ENCODE assay signal across 8 mouse cellular contexts in genomic region chr17:45626577-45627134, GRCm38 (mm10). TPM values are rescaled to one million over a fixed set of nuclear protein-coding genes. Genes with fewer than 3 reads are reported as not detected.
DNase-seq lines count a peak whose midpoint lies in the region; ATAC-seq and TF ChIP-seq lines count a peak whose summit lies in the region.

No protein-coding gene starts in this region.

- no peaks in the 10 kb centered on the region for H3K27me3 ChIP-seq in forebrain, embryonic 10.5 days (ENCODE audit: poor library complexity, severe bottlenecking)
- no peaks in the 10 kb centered on the region for H3K27me3 ChIP-seq in heart, postnatal 0 days (ENCODE audit: control insufficient read depth, insufficient read depth, low read length)
- peaks cover 30% of the 10 kb centered on the region for H3K27me3 ChIP-seq in liver, embryonic 15.5 days
- H3K27me3 ChIP-seq in neural tube, embryonic 12.5 days (replicated peaks) = no peaks in the 10 kb centered on the region

- ATAC-seq in heart, postnatal 0 days (ENCODE audit: insufficient read depth, low read depth) = peak; percentile 47
- ATAC-seq in liver, embryonic 15.5 days (ENCODE audit: insufficient read depth) = no peak
- no peak; the same call in 1 of the 2 replicates for ATAC-seq in neural tube, embryonic 12.5 days (ENCODE audit: low FRiP score, low read depth)

- H3K9ac ChIP-seq in ES-E14 (ENCODE audit: insufficient read depth, low read depth, low read length, poor library complexity, severe bottlenecking) = peak overlapping the region; percentile 80
- H3K9ac ChIP-seq in heart, postnatal 0 days (replicated peaks; ENCODE audit: low read depth, low read length) = no peak overlapping the region
- H3K9ac ChIP-seq in liver, embryonic 15.5 days = no peak overlapping the region
- no peak overlapping the region for H3K9ac ChIP-seq in neural tube, embryonic 12.5 days

- H3K9me3 ChIP-seq in ES-E14 (ENCODE audit: control insufficient read depth, insufficient read depth, low read depth, low read length) = no peaks in the 10 kb centered on the region
- no peaks in the 10 kb centered on the region for H3K9me3 ChIP-seq in forebrain, embryonic 10.5 days
- H3K9me3 ChIP-seq in heart, postnatal 0 days (replicated peaks; ENCODE audit: control insufficient read depth, low read length) = no peaks in the 10 kb centered on the region
- no peaks in the 10 kb centered on the region for H3K9me3 ChIP-seq in liver, embryonic 15.5 days (replicated peaks)
- no peaks in the 10 kb centered on the region for H3K9me3 ChIP-seq in neural tube, embryonic 12.5 days

- peak overlapping the region; percentile 57; the same call in 1 of the 2 replicates for H3K27ac ChIP-seq in ES-E14 (ENCODE audit: insufficient read depth, low read depth, low read length, poor library complexity, severe bottlenecking)
- H3K27ac ChIP-seq in forebrain, embryonic 10.5 days = peak overlapping the region; percentile 77
- H3K27ac ChIP-seq in heart, postnatal 0 days (ENCODE audit: low read depth) = no peak overlapping the region
- H3K27ac ChIP-seq in liver, embryonic 15.5 days (replicated peaks) = no peak overlapping the region
- H3K27ac ChIP-seq in neural tube, embryonic 12.5 days = no peak overlapping the region

- TF ChIP-seq EP300 in heart, postnatal 0 days (IDR thresholded peaks at IDR 0.05; ENCODE audit: low read depth) = no peak

- peaks cover 6 to 32% of the 10 kb centered on the region in 2 experiments for H3K4me1 ChIP-seq in ES-E14 (ENCODE audit: control insufficient read depth in 2 of 2, insufficient read depth in 2 of 2, low read length in 2 of 2, poor library complexity in 1 of 2)
- H3K4me1 ChIP-seq in forebrain, embryonic 10.5 days = peaks cover 30% of the 10 kb centered on the region
- H3K4me1 ChIP-seq in heart, postnatal 0 days (ENCODE audit: control insufficient read depth, insufficient read depth) = peaks cover 19% of the 10 kb centered on the region
- peaks cover 29% of the 10 kb centered on the region for H3K4me1 ChIP-seq in liver, embryonic 15.5 days (replicated peaks)
- H3K4me1 ChIP-seq in neural tube, embryonic 12.5 days = peaks cover 9% of the 10 kb centered on the region; the same call in 1 of the 2 replicates

- in situ Hi-C loops in ES-E14 (cut with MboI; ENCODE audit: low sequenced_read_pairs in 2 of 2, unreplicated experiment in 2 of 2) = loop anchor here in 1 of 2 experiments (5.0 kb wide), 1 partner anchor 39 kb away; no protein-coding TSS in a partner anchor

- H3K36me3 ChIP-seq in ES-E14 (ENCODE audit: control insufficient read depth, insufficient read depth, low read length, poor library complexity, severe bottlenecking) = no peaks in the 10 kb centered on the region
- H3K36me3 ChIP-seq in forebrain, embryonic 10.5 days (replicated peaks) = no peaks in the 10 kb centered on the region
- H3K36me3 ChIP-seq in heart, postnatal 0 days (replicated peaks; ENCODE audit: control insufficient read depth, insufficient read depth, low read length) = no peaks in the 10 kb centered on the region
- no peaks in the 10 kb centered on the region for H3K36me3 ChIP-seq in liver, embryonic 15.5 days (replicated peaks)
- no peaks in the 10 kb centered on the region for H3K36me3 ChIP-seq in neural tube, embryonic 12.5 days

- WGBS in forebrain, embryonic 10.5 days = 24% methylated on average over 15 of the region's 15 CpGs
- WGBS in heart, postnatal 0 days = 20% methylated on average over 15 of the region's 15 CpGs
- WGBS in large intestine, adult 2 months = 25% methylated on average over 15 of the region's 15 CpGs
- 22% methylated on average over 15 of the region's 15 CpGs for WGBS in liver, embryonic 15.5 days (ENCODE audit: insufficient replicate concordance)
- WGBS in neural tube, embryonic 12.5 days = 31% methylated on average over 15 of the region's 15 CpGs

- peak overlapping the region; percentile 25 for H3K4me2 ChIP-seq in heart, postnatal 0 days (ENCODE audit: low read depth, low read length)
- peak overlapping the region; percentile 52 for H3K4me2 ChIP-seq in liver, embryonic 15.5 days
- peak overlapping the region; percentile 36; the same call in 1 of the 2 replicates for H3K4me2 ChIP-seq in neural tube, embryonic 12.5 days (replicated peaks)

- H3K4me3 ChIP-seq in ES-E14 (ENCODE audit: insufficient read depth in 1 of 2, low read depth in 1 of 2, low read length in 2 of 2, poor library complexity in 1 of 2, severe bottlenecking in 1 of 2) = peak overlapping the region; percentile 65 to 66
- peak overlapping the region; percentile 33 for H3K4me3 ChIP-seq in forebrain, embryonic 10.5 days
- H3K4me3 ChIP-seq in heart, postnatal 0 days (ENCODE audit: low read depth, low read length) = no peak overlapping the region
- H3K4me3 ChIP-seq in liver, embryonic 15.5 days (replicated peaks) = no peak overlapping the region; the same call in 1 of the 2 replicates
- no peak overlapping the region for H3K4me3 ChIP-seq in neural tube, embryonic 12.5 days

- peak; percentile 93 for DNase-seq in ES-E14 (ENCODE audit: low read depth, low spot score)
- DNase-seq in c-Kit-positive CD71-negative TER-119-negative erythroid progenitor cells, embryonic 14.5 days (ENCODE audit: low read depth) = peak; percentile 86
- DNase-seq in forebrain, embryonic 10.5 days (ENCODE audit: extremely low spot score, low spot score) = peak; percentile 75
- DNase-seq in heart, postnatal 0 days (ENCODE audit: low spot score) = peak; percentile 88
- DNase-seq in large intestine, adult 2 months (ENCODE audit: low read depth, low spot score) = peak; percentile 67
- DNase-seq in thymus, adult 18-20 months = peak; percentile 37 to 69

- peak; percentile 92 for TF ChIP-seq CTCF in heart, postnatal 0 days (IDR thresholded peaks at IDR 0.05; ENCODE audit: low read depth)

TF ChIP-seq in ES-E14, 5 proteins besides CTCF, POLR2A, EP300 and RAD21:
- TF ChIP-seq CHD2 (IDR thresholded peaks at IDR 0.05; ENCODE audit: low read depth, low read length) (peak; percentile 38; the same call in 1 of the 2 replicates), MAFK (IDR thresholded peaks at IDR 0.05; ENCODE audit: insufficient read depth, low read depth, low read length) (no peak), ZNF384 (IDR thresholded peaks at IDR 0.05; ENCODE audit: low read depth, low read length) (no peak), HCFC1 (IDR thresholded peaks at IDR 0.05; ENCODE audit: borderline replicate concordance, insufficient read depth, low read length) (no peak)

RNA-seq across cellular contexts. Expression of gene Mymx, which starts 24.8 kb away (rescaled TPM):
- total RNA-seq in ES-E14 (2012; rRNA removed) = 66.0 and 95.3 TPM in 2 replicates
- polyA plus RNA-seq in forebrain, embryonic 10.5 days (2016; fragmentation: Nextera tagmentation; extraction: Ambion mirVana) = 0.27 and 0.30 TPM in 2 replicates
- total RNA-seq in heart, postnatal 0 days (2014; rRNA removed; ENCODE audit: low replicate concordance) = not detected in 2 replicates
- polyA plus RNA-seq in heart, postnatal 0 days (2015; fragmentation: Nextera tagmentation; extraction: Ambion mirVana) = not detected in 2 replicates
- 0.63 and 2.0 TPM in 2 replicates for polyA plus RNA-seq in large intestine, adult 2 months (2012; rRNA removed)
- polyA plus RNA-seq in liver, embryonic 15.5 days (2015; fragmentation: Nextera tagmentation; extraction: Ambion mirVana) = 0.54 and 1.1 TPM in 2 replicates
- 4.4 and 6.8 TPM in 2 replicates for polyA plus RNA-seq in neural tube, embryonic 12.5 days (2016; fragmentation: Nextera tagmentation; extraction: Ambion mirVana)

RNA-seq across cellular contexts. Expression of gene Slc29a1, which starts 27.2 kb away (rescaled TPM):
- total RNA-seq in ES-E14 (2012; rRNA removed) = 321 and 677 TPM in 2 replicates
- 70.3 and 76.3 TPM in 2 replicates for polyA plus RNA-seq in forebrain, embryonic 10.5 days (2016; fragmentation: Nextera tagmentation; extraction: Ambion mirVana)
- 236 and 368 TPM in 2 replicates for total RNA-seq in heart, postnatal 0 days (2014; rRNA removed; ENCODE audit: low replicate concordance)
- 105 and 107 TPM in 2 replicates for polyA plus RNA-seq in heart, postnatal 0 days (2015; fragmentation: Nextera tagmentation; extraction: Ambion mirVana)
- polyA plus RNA-seq in large intestine, adult 2 months (2012; rRNA removed) = 52.9 and 56.9 TPM in 2 replicates
- polyA plus RNA-seq in liver, embryonic 15.5 days (2015; fragmentation: Nextera tagmentation; extraction: Ambion mirVana) = 175 and 180 TPM in 2 replicates
- 44.7 and 47.9 TPM in 2 replicates for polyA plus RNA-seq in neural tube, embryonic 12.5 days (2016; fragmentation: Nextera tagmentation; extraction: Ambion mirVana)

RNA-seq across cellular contexts. Expression of gene Capn11, which starts 32.5 kb away (rescaled TPM):
- 0.48 TPM in 1 of 2 replicates, not detected in the other for total RNA-seq in ES-E14 (2012; rRNA removed)
- 1.1 and 1.6 TPM in 2 replicates for polyA plus RNA-seq in forebrain, embryonic 10.5 days (2016; fragmentation: Nextera tagmentation; extraction: Ambion mirVana)
- 0.43 and 0.76 TPM in 2 replicates for total RNA-seq in heart, postnatal 0 days (2014; rRNA removed; ENCODE audit: low replicate concordance)
- polyA plus RNA-seq in heart, postnatal 0 days (2015; fragmentation: Nextera tagmentation; extraction: Ambion mirVana) = not detected in 2 replicates
- polyA plus RNA-seq in large intestine, adult 2 months (2012; rRNA removed) = 0.05 and 0.15 TPM in 2 replicates
- 0.21 and 0.25 TPM in 2 replicates for polyA plus RNA-seq in liver, embryonic 15.5 days (2015; fragmentation: Nextera tagmentation; extraction: Ambion mirVana)
- 1.1 and 1.4 TPM in 2 replicates for polyA plus RNA-seq in neural tube, embryonic 12.5 days (2016; fragmentation: Nextera tagmentation; extraction: Ambion mirVana)

RNA-seq across cellular contexts. Expression of gene Hsp90ab1, which starts 53.6 kb away (rescaled TPM):
- 1,660 and 1,758 TPM in 2 replicates for total RNA-seq in ES-E14 (2012; rRNA removed)
- polyA plus RNA-seq in forebrain, embryonic 10.5 days (2016; fragmentation: Nextera tagmentation; extraction: Ambion mirVana) = 2,210 and 2,220 TPM in 2 replicates
- total RNA-seq in heart, postnatal 0 days (2014; rRNA removed; ENCODE audit: low replicate concordance) = 716 and 846 TPM in 2 replicates
- 756 and 767 TPM in 2 replicates for polyA plus RNA-seq in heart, postnatal 0 days (2015; fragmentation: Nextera tagmentation; extraction: Ambion mirVana)
- 365 and 417 TPM in 2 replicates for polyA plus RNA-seq in large intestine, adult 2 months (2012; rRNA removed)
- 577 and 585 TPM in 2 replicates for polyA plus RNA-seq in liver, embryonic 15.5 days (2015; fragmentation: Nextera tagmentation; extraction: Ambion mirVana)
- 1,381 and 1,470 TPM in 2 replicates for polyA plus RNA-seq in neural tube, embryonic 12.5 days (2016; fragmentation: Nextera tagmentation; extraction: Ambion mirVana)

RNA-seq across cellular contexts. Expression of gene Mrpl14, which starts 59.5 kb away (rescaled TPM):
- 39.2 and 48.2 TPM in 2 replicates for total RNA-seq in ES-E14 (2012; rRNA removed)
- 142 and 151 TPM in 2 replicates for polyA plus RNA-seq in forebrain, embryonic 10.5 days (2016; fragmentation: Nextera tagmentation; extraction: Ambion mirVana)
- total RNA-seq in heart, postnatal 0 days (2014; rRNA removed; ENCODE audit: low replicate concordance) = 34.7 and 98.0 TPM in 2 replicates
- polyA plus RNA-seq in heart, postnatal 0 days (2015; fragmentation: Nextera tagmentation; extraction: Ambion mirVana) = 152 and 162 TPM in 2 replicates
- polyA plus RNA-seq in large intestine, adult 2 months (2012; rRNA removed) = 112 and 134 TPM in 2 replicates
- polyA plus RNA-seq in liver, embryonic 15.5 days (2015; fragmentation: Nextera tagmentation; extraction: Ambion mirVana) = 111 and 115 TPM in 2 replicates
- polyA plus RNA-seq in neural tube, embryonic 12.5 days (2016; fragmentation: Nextera tagmentation; extraction: Ambion mirVana) = 101 and 102 TPM in 2 replicates

Comparison
In these comparisons a context has a peak if more than half of its experiments do, and no peak if none do; other contexts are left out.
1. H3K27ac ChIP-seq: peak in ES-E14 (single experiment) and forebrain, embryonic 10.5 days (single experiment); none in heart, postnatal 0 days (single experiment), liver, embryonic 15.5 days (single experiment) and neural tube, embryonic 12.5 days (single experiment).
2. H3K4me3 ChIP-seq: peak in ES-E14 (2 of 2) and forebrain, embryonic 10.5 days (single experiment); none in heart, postnatal 0 days (single experiment), liver, embryonic 15.5 days (single experiment) and neural tube, embryonic 12.5 days (single experiment).
3. Peak in every context shown above with its lines, with median percentiles within 50 percentile points of each other: DNase-seq and H3K4me2 ChIP-seq.